Mouse (Mus musculus) heart, adult 2 months (tissue): ENCODE data around the gene Nfasc. TPM values are rescaled to one million over a fixed set of nuclear protein-coding genes. Genes with fewer than 3 reads are reported as not detected.

Experiments used
- DNase-seq, 2 experiments: peaks; one replicate each; pipeline ENCODE4 v3.0.0; 2021
- H3K27ac ChIP-seq: fragments of 200-600 bp; 2 replicates; pipeline ENCODE4 v1.8.1; 2022
- H3K27me3 ChIP-seq: fragments of 200-500 bp; 2 replicates; pipeline ENCODE4 v1.6.1; 2012; ENCODE audit warnings: mild to moderate bottlenecking, low read length, inconsistent platforms, mixed read lengths; ENCODE audit not compliant: control insufficient read depth, insufficient read depth
- H3K36me3 ChIP-seq: fragments of 200-500 bp; 2 replicates; pipeline ENCODE4 v1.6.1; 2012; ENCODE audit warnings: low read length, inconsistent platforms; ENCODE audit not compliant: control insufficient read depth, insufficient read depth
- H3K4me1 ChIP-seq: fragments of 200-500 bp; 2 replicates; pipeline ENCODE4 v1.6.1; 2011; ENCODE audit warnings: low read length; ENCODE audit not compliant: control insufficient read depth, insufficient read depth
- H3K4me3 ChIP-seq: fragments of 200-600 bp; 2 replicates; pipeline ENCODE4 v1.8.1; 2022
- H3K79me2 ChIP-seq: fragments of 200-500 bp; replicated peaks from 2 replicates; pipeline ENCODE4 v1.6.1; 2012; ENCODE audit warnings: mild to moderate bottlenecking, inconsistent platforms, low read length, moderate library complexity, mixed read lengths; ENCODE audit not compliant: control insufficient read depth, insufficient read depth
- H3K9ac ChIP-seq: fragments of 200-500 bp; 2 replicates; pipeline ENCODE4 v1.6.1; 2012; ENCODE audit warnings: low read depth, mild to moderate bottlenecking, control low read depth, inconsistent platforms, low read length, mixed read lengths
- CTCF ChIP-seq: fragments of 200-600 bp; IDR thresholded peaks from 2 replicates; pipeline ENCODE4 v1.8.1; 2022; ENCODE audit warnings: antibody characterized with exemption, mild to moderate bottlenecking, moderate library complexity
- EP300 ChIP-seq: fragments of 200-500 bp; IDR thresholded peaks from 2 replicates; pipeline ENCODE4 v1.6.1; 2011; ENCODE audit warnings: low read depth, low read length, control low read depth; ENCODE audit not compliant: insufficient read depth
- POLR2A ChIP-seq: fragments of 200-500 bp; IDR thresholded peaks from 2 replicates; pipeline ENCODE4 v1.6.1; 2011; ENCODE audit warnings: mild to moderate bottlenecking, low read depth, low read length, control low read depth; ENCODE audit not compliant: insufficient read depth
- WGBS: fragments of 180-500 bp; shearing (Covaris S2); methylation state at CpG from one replicate; pipeline ENCODE4 v1.1.7; 2018; 5-methylcytosine and 5-hydroxymethylcytosine counted together
- intact Hi-C: fragments of 180-260 bp; cut with DNase I; formaldehyde crosslinking; loops from one replicate; pipeline ENCODE4 v1.15.1; 2025
- polyA plus RNA-seq: library from polyadenylated mRNA; depleted of rRNA; stranded (reverse); fragments of >200 nt; gene quantifications from 2 replicates; pipeline ENCODE4 v1.2.3, GENCODE M21; 2012
- total RNA-seq, 2 experiments: library from RNA; stranded (reverse); gene quantifications; 2 replicates each; pipeline ENCODE4 v1.2.3; 2021

The Nfasc gene
- total and polyA plus RNA-seq, 3 experiments = 0.10 to 0.39 (median 0.14) TPM

DNA sequence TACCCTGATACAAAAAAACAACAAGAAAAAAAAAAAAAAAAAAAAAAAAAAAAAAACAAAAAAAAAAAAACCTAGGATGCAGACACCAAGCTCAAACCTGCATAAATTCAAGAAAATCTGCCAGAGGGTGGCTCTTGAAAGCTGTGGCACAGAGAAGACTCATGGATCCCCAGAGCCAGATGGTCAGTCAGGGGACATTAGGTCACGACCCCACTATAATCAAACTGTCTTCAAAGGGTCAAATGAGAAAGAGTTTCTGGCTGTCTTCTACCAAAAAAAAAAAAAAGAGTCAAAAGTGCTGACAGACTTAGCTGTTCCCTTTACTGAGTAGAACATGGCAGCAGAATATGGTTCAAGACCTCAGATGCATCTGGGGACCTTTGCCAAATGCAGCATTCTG, 117.1 kb downstream of the Nfasc start:
- Histone ChIP-seq H3K9ac (no peak overlapping the region), H3K27me3 (no peaks in the 10 kb centered on the region), H3K4me1 (peaks cover 7% of the 10 kb centered on the region), H3K27ac (no peak overlapping the region), H3K4me3 (no peak overlapping the region), H3K79me2 (no peaks in the 10 kb centered on the region), H3K36me3 (no peaks in the 10 kb centered on the region)
- 59% methylated on average over 1 of the region's 1 CpGs for WGBS
- intact Hi-C loops = no loop called here
- TF ChIP-seq POLR2A (no peak), CTCF (no peak), EP300 (no peak)
- no peak for DNase-seq

DNA sequence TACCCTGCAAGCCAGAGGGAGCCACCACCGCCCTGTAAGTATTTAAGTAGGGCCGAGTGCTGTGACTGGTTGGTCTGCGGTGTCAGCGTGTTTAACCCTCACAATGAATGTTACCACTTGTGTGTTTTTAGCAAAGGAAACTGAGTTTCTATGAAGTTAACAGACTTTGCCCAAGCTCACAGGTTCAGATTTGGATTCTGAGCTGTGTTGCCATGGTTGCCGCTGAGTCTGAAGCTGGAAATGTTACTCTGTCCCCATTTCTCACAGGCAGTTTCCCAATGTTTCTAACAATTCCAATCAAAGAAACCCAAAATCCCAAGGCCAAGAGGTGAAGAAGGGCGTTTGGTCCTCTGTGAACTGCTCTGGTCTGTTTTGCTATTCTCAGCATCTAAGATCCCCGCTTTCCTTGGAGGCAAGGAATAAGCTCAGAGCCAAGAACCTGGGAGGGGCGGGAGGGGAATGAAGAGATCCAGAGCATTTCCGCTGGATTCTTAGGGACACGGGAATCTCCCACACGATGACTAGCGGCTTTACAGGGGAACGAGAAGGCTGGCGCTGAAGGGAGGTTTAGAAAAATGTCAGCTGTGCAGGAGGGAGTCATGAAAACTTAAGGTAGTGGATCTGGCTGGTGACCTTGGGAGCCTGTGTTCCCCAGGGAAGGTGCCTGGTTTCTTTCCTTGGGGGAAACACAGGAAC, 117.8 kb downstream of the Nfasc start:
- WGBS = 46% methylated on average over 14 of the region's 14 CpGs
- DNase-seq = no peak

DNA sequence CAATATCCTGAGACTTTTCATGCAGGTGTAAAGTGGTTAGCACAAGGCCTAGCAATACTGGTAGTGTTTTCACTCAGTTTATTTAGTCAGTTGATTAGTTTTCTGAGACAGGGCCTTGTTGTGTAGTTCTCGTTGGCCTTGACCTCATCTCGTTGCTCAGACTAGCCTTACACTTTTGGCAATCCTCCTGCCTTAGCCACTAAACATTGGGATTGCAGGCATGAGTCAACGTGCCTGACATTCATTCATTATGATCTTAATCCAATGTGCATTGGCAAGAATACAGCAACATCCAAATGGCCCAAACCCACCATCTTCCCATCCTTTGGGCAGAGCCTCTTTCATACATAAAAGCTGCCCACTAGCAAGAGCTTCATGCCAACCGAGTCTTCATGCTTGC, 129.5 kb downstream of the Nfasc start:
- intact Hi-C loops = no loop called here
- 75% methylated on average over 4 of the region's 4 CpGs for WGBS
- no peak for TF ChIP-seq CTCF
- TF ChIP-seq POLR2A = no peak
- TF ChIP-seq EP300 = no peak

More for the DNA sequence above, 117.8 kb downstream of the Nfasc start:
- H3K36me3 ChIP-seq = no peaks in the 10 kb centered on the region
- intact Hi-C loops = no loop called here
- no peak for TF ChIP-seq POLR2A
- TF ChIP-seq EP300 = no peak
- no peak for TF ChIP-seq CTCF
- no peak overlapping the region for H3K27ac ChIP-seq
- H3K79me2 ChIP-seq = no peaks in the 10 kb centered on the region
- no peak overlapping the region for H3K4me3 ChIP-seq
- H3K4me1 ChIP-seq = peaks cover 3% of the 10 kb centered on the region; the same call in 1 of the 2 replicates
- no peak overlapping the region for H3K9ac ChIP-seq
- no peaks in the 10 kb centered on the region for H3K27me3 ChIP-seq

DNA sequence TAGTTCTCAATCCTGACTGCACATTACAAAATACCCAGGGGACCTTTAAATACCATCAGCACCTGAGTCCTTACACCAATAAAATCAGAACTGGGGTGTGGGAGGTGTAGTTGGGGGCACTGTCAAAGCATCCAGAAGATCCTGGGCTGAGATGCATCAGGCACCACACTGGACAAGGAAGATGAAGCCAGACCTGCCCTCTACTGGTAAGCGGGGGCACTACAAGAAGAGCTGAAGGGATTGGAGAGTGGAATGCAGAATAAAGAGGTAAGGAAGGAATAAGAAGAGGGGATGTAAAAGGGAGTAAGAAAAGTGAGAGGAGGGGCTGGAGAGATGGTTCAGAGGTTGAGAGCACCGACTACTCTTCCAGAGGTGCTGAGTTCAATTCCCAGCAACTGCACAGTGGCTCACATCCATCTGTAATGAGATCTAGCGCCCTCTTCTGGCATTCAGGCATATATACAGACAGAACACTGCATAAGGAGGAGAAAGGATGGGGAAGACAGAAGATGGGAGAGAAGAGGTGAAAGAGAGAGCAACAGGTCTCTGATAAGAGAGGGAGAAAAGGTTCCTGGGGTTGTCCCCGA, 132.5 kb downstream of the Nfasc start:
- intact Hi-C loops = no loop called here
- Histone ChIP-seq H3K4me3 (no peak overlapping the region), H3K4me1 (no peaks in the 10 kb centered on the region), H3K36me3 (no peaks in the 10 kb centered on the region), H3K27me3 (no peaks in the 10 kb centered on the region), H3K79me2 (no peaks in the 10 kb centered on the region), H3K9ac (no peak overlapping the region), H3K27ac (no peak overlapping the region)
- no peak for TF ChIP-seq EP300
- no peak for TF ChIP-seq POLR2A
- peak; percentile 83 for TF ChIP-seq CTCF
- 32% methylated on average over 4 of the region's 4 CpGs for WGBS
- peak in 1 of 2 experiments; percentile 57 for DNase-seq

More for the DNA sequence above, 129.5 kb downstream of the Nfasc start:
- Histone ChIP-seq H3K27me3 (no peaks in the 10 kb centered on the region), H3K79me2 (no peaks in the 10 kb centered on the region), H3K36me3 (no peaks in the 10 kb centered on the region), H3K4me3 (no peak overlapping the region), H3K4me1 (no peaks in the 10 kb centered on the region), H3K27ac (no peak overlapping the region), H3K9ac (no peak overlapping the region)
- DNase-seq = no peak

DNA sequence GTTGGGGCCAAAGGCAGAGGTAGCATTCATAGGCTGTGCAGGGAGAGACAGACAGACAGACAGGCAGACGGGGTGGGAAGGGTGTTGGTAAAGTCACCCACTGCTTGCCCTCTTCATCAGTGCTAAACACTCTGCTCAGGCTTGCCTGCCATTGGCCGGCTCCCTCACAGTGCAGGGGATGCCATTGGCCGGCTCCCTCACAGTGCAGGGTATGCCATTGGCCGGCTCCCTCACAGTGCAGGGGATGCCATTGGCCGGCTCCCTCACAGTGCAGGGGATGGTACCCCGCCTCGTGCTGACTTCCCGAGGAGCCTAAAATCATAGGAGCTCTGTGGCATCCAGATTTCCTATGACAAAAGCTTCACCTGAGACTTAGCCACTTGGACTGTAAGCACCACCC, 139.4 kb downstream of the Nfasc start:
- intact Hi-C loops = no loop called here
- Histone ChIP-seq H3K4me3 (no peak overlapping the region), H3K4me1 (no peaks in the 10 kb centered on the region), H3K36me3 (no peaks in the 10 kb centered on the region), H3K27me3 (no peaks in the 10 kb centered on the region), H3K27ac (no peak overlapping the region), H3K79me2 (no peaks in the 10 kb centered on the region), H3K9ac (no peak overlapping the region)
- 28% methylated on average over 8 of the region's 8 CpGs for WGBS
- DNase-seq = no peak
- TF ChIP-seq EP300 (no peak), CTCF (no peak), POLR2A (no peak)

DNA sequence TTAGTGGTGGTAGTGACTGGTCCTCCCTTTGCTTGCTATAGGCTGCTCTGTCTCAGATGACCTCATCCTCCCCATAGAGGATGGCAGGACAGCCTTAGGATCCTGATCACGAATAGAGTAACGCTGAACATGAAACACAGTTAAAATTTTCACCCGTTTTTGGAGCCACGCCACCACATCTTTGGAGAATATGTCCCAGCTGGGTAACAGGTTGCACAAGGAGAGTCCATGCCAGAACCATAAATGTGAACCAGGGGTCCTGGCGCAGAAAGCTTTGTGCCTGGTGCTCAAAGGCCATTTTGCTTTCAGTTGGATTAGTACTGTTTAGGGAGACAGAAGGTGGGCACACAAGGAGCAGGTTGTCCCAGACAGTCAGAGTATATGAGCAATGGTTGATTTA, 143.6 kb downstream of the Nfasc start:
- no peaks in the 10 kb centered on the region for H3K27me3 ChIP-seq
- no peaks in the 10 kb centered on the region for H3K79me2 ChIP-seq
- no peak overlapping the region for H3K27ac ChIP-seq
- H3K4me3 ChIP-seq = no peak overlapping the region
- TF ChIP-seq EP300 = no peak
- no peak for TF ChIP-seq POLR2A
- TF ChIP-seq CTCF = no peak
- 82% methylated on average over 5 of the region's 5 CpGs for WGBS
- H3K4me1 ChIP-seq = no peaks in the 10 kb centered on the region
- H3K9ac ChIP-seq = no peak overlapping the region
- DNase-seq = no peak
- no peaks in the 10 kb centered on the region for H3K36me3 ChIP-seq
- intact Hi-C loops = no loop called here
